Mouse (Mus musculus) testis, adult 2 months (tissue): Measurements from ENCODE around the gene Bhlha15.

Source experiments
- CTCF ChIP-seq: fragments of 200-500 bp; IDR thresholded peaks from 2 replicates; pipeline ENCODE4 v1.5.1; 2012; ENCODE audit warnings: low read depth, mild to moderate bottlenecking, inconsistent platforms, low read length, moderate library complexity; ENCODE audit not compliant: control insufficient read depth, insufficient read depth, insufficient replicate concordance
- POLR2A ChIP-seq: fragments of 200-500 bp; IDR thresholded peaks from 2 replicates; pipeline ENCODE4 v1.6.1; 2012; ENCODE audit warnings: low read depth, mild to moderate bottlenecking, inconsistent platforms, low read length, moderate library complexity; ENCODE audit not compliant: control insufficient read depth

- no peak for TF ChIP-seq POLR2A
- TF ChIP-seq CTCF, result no peak
These were observed 44.1 kb downstream of the Bhlha15 start for GRCm38 (mm10) chr5:144234222-144234621.
